Mouse (Mus musculus) lung, postnatal 0 days (tissue): ENCODE measurements around the gene Prss27. TPM values are rescaled to one million over a fixed set of nuclear protein-coding genes. Genes with fewer than 3 reads are reported as not detected.

Experiments
- ATAC-seq: fragments of 200-750 bp; cut with Nextera tagmentation; 2 replicates; pipeline ENCODE4 v1.8.0; 2017; ENCODE audit warnings: moderate library complexity
- DNase-seq: peaks from one replicate; pipeline ENCODE4 v3.0.0-alpha.2; 2016; ENCODE audit warnings: low spot score
- H3K27ac ChIP-seq: fragments of 300-500 bp; sonication (generic); 2 replicates; pipeline ENCODE4 v1.5.1; 2014; ENCODE audit warnings: antibody characterized with exemption, mild to moderate bottlenecking, low read length, mixed read lengths
- H3K27me3 ChIP-seq: fragments of 300-500 bp; sonication (generic); replicated peaks from 2 replicates; pipeline ENCODE4 v1.6.1; 2014; ENCODE audit warnings: low read length, mixed read lengths; ENCODE audit not compliant: insufficient read depth
- H3K36me3 ChIP-seq: fragments of 300-500 bp; sonication (generic); 2 replicates; pipeline ENCODE4 v1.6.1; 2014; ENCODE audit warnings: low read length, mixed read lengths; ENCODE audit not compliant: insufficient read depth
- H3K4me1 ChIP-seq: fragments of 300-500 bp; sonication (generic); 2 replicates; pipeline ENCODE4 v1.6.1; 2014; ENCODE audit warnings: antibody characterized with exemption, low read depth, low read length, mixed read lengths; ENCODE audit not compliant: insufficient read depth
- H3K4me2 ChIP-seq: fragments of 300-500 bp; sonication (generic); replicated peaks from 2 replicates; pipeline ENCODE4 v1.6.1; 2014; ENCODE audit warnings: low read depth, mild to moderate bottlenecking, low read length, moderate library complexity, mixed read lengths
- H3K4me3 ChIP-seq: fragments of 300-500 bp; sonication (generic); 2 replicates; pipeline ENCODE4 v1.5.1; 2014; ENCODE audit warnings: low read depth, low read length
- H3K9ac ChIP-seq: fragments of 300-500 bp; sonication (generic); replicated peaks from 2 replicates; pipeline ENCODE4 v1.6.1; 2014; ENCODE audit warnings: low read depth, mild to moderate bottlenecking
- H3K9me3 ChIP-seq: fragments of 300-500 bp; sonication (generic); 2 replicates; pipeline ENCODE4 v1.6.1; 2016; ENCODE audit warnings: low read length, mixed read lengths
- CTCF ChIP-seq: IDR thresholded peaks from 2 replicates; pipeline ENCODE4 v1.5.1; 2016; ENCODE audit warnings: antibody characterized with exemption, mild to moderate bottlenecking
- EP300 ChIP-seq: IDR thresholded peaks from 2 replicates; pipeline ENCODE4 v1.6.1; 2016; ENCODE audit warnings: antibody characterized with exemption, mild to moderate bottlenecking, control low read depth
- WGBS: fragments of 180-500 bp; shearing (Covaris S2); extraction: QIAGEN DNeasy Blood & Tissue Kit; methylation state at CpG from one replicate; pipeline ENCODE4 v1.1.7; 2014; 5-methylcytosine and 5-hydroxymethylcytosine counted together
- polyA plus RNA-seq: library from polyadenylated mRNA; unstranded; fragments of >200 nt; fragmentation: Nextera tagmentation; extraction: Ambion mirVana; gene quantifications from 2 replicates; pipeline ENCODE4 v1.2.1, GENCODE M21; 2015

Gene Prss27
- polyA plus RNA-seq, 1 experiment from 2014 or later = 0.18 TPM

- H3K36me3 ChIP-seq = no peaks in the 10 kb centered on the region; the same call in 1 of the 2 replicates
- no peaks in the 10 kb centered on the region for H3K4me1 ChIP-seq
- DNase-seq = no peak
- H3K4me2 ChIP-seq = no peak overlapping the region
- H3K9me3 ChIP-seq = no peaks in the 10 kb centered on the region
- H3K27me3 ChIP-seq = no peaks in the 10 kb centered on the region
- no peak overlapping the region for H3K4me3 ChIP-seq
- TF ChIP-seq CTCF (peak; percentile 29), EP300 (no peak)
- no peak overlapping the region for H3K27ac ChIP-seq
- ATAC-seq = no peak
- WGBS = 45% methylated on average over 5 of the region's 5 CpGs
- no peak overlapping the region for H3K9ac ChIP-seq
These were observed 6.5 kb downstream of the Prss27 start for GRCm38 (mm10) chr17:24044482-24044881.

- 73% methylated on average over 10 of the region's 10 CpGs for WGBS
These were observed 7.7 kb downstream of the Prss27 start for GRCm38 (mm10) chr17:24045608-24046007.

GRCm38 (mm10) chr17:24046026-24046425 is 8.1 kb downstream of the Prss27 start:
- no peak overlapping the region for H3K27ac ChIP-seq
- no peak overlapping the region for H3K4me2 ChIP-seq
- WGBS = 25% methylated on average over 5 of the region's 5 CpGs
- no peak overlapping the region for H3K9ac ChIP-seq
- no peaks in the 10 kb centered on the region for H3K4me1 ChIP-seq
- TF ChIP-seq EP300 = no peak
- no peak for TF ChIP-seq CTCF
- no peaks in the 10 kb centered on the region for H3K9me3 ChIP-seq
- no peaks in the 10 kb centered on the region for H3K27me3 ChIP-seq
- no peak for DNase-seq
- ATAC-seq = no peak
- no peak overlapping the region for H3K4me3 ChIP-seq
- H3K36me3 ChIP-seq = peaks cover 7% of the 10 kb centered on the region; the same call in 1 of the 2 replicates

More at GRCm38 (mm10) chr17:24045608-24046007, 7.7 kb downstream of the Prss27 start:
- Histone ChIP-seq H3K9me3 (no peaks in the 10 kb centered on the region), H3K4me3 (no peak overlapping the region), H3K27ac (no peak overlapping the region), H3K36me3 (peaks cover 3% of the 10 kb centered on the region; the same call in 1 of the 2 replicates), H3K27me3 (no peaks in the 10 kb centered on the region), H3K4me1 (no peaks in the 10 kb centered on the region), H3K9ac (no peak overlapping the region), H3K4me2 (no peak overlapping the region)
- no peak for ATAC-seq
- DNase-seq = no peak
- TF ChIP-seq EP300 (no peak), CTCF (no peak)

GRCm38 (mm10) chr17:24048053-24048452 is 10.1 kb downstream of the Prss27 start:
- Histone ChIP-seq H3K27ac (no peak overlapping the region), H3K4me3 (no peak overlapping the region), H3K27me3 (no peaks in the 10 kb centered on the region), H3K4me2 (no peak overlapping the region), H3K4me1 (no peaks in the 10 kb centered on the region), H3K36me3 (peaks cover 14% of the 10 kb centered on the region; the same call in 1 of the 2 replicates), H3K9me3 (no peaks in the 10 kb centered on the region), H3K9ac (no peak overlapping the region)
- DNase-seq (no peak), ATAC-seq (no peak)
- WGBS = 71% methylated on average over 5 of the region's 5 CpGs
- no peak for TF ChIP-seq CTCF
- TF ChIP-seq EP300 = no peak

GRCm38 (mm10) chr17:24049008-24049407 is 11.1 kb downstream of the Prss27 start:
- TF ChIP-seq EP300 = no peak
- Histone ChIP-seq H3K4me1 (no peaks in the 10 kb centered on the region), H3K4me2 (no peak overlapping the region), H3K9ac (no peak overlapping the region), H3K4me3 (no peak overlapping the region), H3K27ac (no peak overlapping the region), H3K36me3 (peaks cover 19% of the 10 kb centered on the region; the same call in 1 of the 2 replicates), H3K9me3 (no peaks in the 10 kb centered on the region), H3K27me3 (no peaks in the 10 kb centered on the region)
- WGBS = 92% methylated on average over 8 of the region's 8 CpGs
- no peak for DNase-seq
- no peak for ATAC-seq

- ATAC-seq = no peak
- no peak overlapping the region for H3K4me2 ChIP-seq
These were observed 19.0 kb downstream of the Prss27 start for GRCm38 (mm10) chr17:24056636-24057625.

More at GRCm38 (mm10) chr17:24056636-24057625, 19.0 kb downstream of the Prss27 start:
- H3K9ac ChIP-seq = no peak overlapping the region
- TF ChIP-seq EP300 = no peak
- no peak for TF ChIP-seq CTCF
- peaks cover 38% of the 10 kb centered on the region for H3K36me3 ChIP-seq
- WGBS = 87% methylated on average over 14 of the region's 14 CpGs
- H3K9me3 ChIP-seq = no peaks in the 10 kb centered on the region
- H3K27ac ChIP-seq = no peak overlapping the region
- no peaks in the 10 kb centered on the region for H3K27me3 ChIP-seq
- DNase-seq = no peak
- no peaks in the 10 kb centered on the region for H3K4me1 ChIP-seq
- no peak overlapping the region for H3K4me3 ChIP-seq
